Mouse (Mus musculus) spleen, adult 18-20 months (tissue): ENCODE measurements around the gene Spag6.

Experiments
- DNase-seq, 2 experiments: peaks; one replicate each; pipeline ENCODE4 v3.0.0; 2022; ENCODE audit warnings: mixed read lengths in 2 of 2

The Spag6 gene

DNA sequence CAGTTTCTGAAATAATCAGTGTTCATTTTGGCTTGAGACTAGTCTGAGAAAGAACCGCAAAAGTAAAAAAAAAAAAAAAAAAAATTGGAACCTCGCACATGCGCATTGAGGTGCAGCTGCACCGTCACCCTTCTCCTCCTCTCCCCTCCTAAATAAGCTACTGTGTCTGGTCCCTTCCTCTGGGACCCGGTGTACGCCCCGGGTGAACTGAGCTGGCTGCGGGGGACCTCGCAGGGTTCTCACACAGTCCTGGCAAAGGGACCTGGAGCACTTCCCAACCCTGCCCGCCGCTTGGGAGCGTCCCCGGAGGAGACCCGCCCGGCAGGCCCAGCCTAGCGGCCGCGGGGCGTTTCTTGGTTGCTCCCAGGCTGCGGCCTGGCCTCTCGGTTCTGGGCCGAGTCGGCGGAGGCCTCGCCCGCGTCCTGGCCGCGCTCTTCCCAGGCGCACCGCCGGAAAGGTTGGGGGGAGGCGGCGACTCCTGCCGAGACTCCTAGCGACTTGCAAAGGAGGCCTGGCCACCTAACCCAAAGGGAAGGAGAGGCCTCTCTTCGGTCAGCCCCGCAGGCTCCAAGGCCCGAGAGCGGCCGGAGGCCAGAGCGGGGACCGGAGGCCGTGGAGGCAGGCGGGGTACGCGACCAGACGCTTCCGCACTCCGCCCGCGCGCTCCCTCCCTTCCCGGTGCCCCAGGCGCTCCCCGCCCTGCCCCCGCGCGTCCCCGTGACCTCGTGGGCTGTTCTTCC, at the start of gene Spag6:
TSS of gene Spag6 (plus strand) at position 162 of the 740 bp plus-strand sequence.
- DNase-seq = peak; percentile 45 to 63

DNA sequence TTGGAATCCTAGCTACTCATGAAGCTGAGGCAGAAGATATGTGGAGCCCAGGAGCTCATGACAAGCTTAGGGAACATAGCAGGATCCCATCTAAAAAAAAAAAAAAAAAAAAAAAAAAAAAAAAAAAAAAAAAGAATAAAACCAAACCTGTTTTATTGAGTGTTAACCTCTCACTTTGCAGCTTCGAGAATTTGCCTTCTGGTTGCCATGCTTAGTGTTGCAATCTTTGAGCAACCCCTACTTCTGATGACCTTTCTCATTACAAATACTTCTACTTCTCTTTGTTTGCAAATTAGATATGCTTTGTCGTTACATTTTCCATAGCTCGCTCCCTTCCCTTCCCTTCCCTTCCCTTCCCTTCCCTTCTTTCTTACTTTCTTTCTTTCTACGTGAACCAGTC, 45.3 kb upstream of the Spag6 start:
- DNase-seq = no peak

DNA sequence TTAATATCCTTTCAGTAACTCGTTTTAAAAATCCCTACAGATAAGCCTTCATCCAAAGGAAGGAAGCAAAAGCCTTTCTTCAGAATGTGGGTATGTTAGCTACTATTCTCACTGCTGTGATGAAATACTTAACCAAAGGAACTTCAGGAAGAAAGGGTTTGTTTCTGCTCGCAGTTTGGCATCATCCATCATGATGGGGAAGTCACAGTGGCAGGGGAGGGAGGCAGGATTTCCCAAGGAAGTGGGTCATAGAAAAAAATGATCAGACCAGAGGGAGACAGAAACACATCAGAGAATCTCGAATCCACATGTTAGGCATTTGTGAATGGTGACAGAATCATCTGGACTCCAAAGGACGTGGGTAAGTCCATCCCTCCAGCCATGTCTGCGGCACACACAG, 39.0 kb upstream of the Spag6 start:
- no peak for DNase-seq

- DNase-seq = no peak
Observed at GRCm38 (mm10) chr2:18664003-18664402, 29.8 kb upstream of the Spag6 start.

- no peak for DNase-seq
Observed at GRCm38 (mm10) chr2:18671041-18671440, 22.8 kb upstream of the Spag6 start.

DNA sequence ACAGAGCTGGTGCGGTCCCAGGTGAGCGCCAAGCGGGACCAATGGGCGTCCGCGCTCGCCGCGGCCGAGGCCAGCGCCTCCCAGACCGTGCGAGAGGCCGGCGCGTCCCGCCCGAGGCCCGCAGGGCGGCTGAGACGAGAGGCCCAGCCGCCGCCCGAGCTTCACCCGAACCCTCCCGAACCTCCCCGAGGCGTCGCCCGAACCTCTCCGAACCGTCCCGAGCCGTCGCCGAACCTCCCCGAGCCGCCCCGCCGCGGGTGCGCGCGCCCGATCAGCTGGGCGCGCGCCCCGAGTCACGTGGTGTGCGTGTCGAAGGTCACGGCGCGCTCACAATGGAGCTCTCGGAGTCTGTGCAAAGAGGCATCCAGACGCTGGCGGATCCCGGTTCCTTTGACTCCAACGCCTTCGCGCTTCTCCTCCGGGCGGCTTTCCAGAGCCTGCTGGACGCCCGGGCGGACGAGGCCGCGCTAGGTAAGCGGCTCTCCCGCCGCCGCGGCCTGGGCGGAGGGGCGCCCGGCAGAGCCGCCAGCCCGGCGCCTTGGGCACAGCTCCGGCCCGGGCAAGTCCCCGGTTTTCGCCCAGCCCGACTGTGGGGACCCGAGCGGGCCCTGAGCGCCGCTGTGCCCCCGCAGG, 21.6 kb upstream of the Spag6 start, which contains the start of gene Commd3:
TSS of gene Commd3 (plus strand) at position 252 of the 633 bp plus-strand sequence.
- peak; percentile 89 to 93 for DNase-seq

DNA sequence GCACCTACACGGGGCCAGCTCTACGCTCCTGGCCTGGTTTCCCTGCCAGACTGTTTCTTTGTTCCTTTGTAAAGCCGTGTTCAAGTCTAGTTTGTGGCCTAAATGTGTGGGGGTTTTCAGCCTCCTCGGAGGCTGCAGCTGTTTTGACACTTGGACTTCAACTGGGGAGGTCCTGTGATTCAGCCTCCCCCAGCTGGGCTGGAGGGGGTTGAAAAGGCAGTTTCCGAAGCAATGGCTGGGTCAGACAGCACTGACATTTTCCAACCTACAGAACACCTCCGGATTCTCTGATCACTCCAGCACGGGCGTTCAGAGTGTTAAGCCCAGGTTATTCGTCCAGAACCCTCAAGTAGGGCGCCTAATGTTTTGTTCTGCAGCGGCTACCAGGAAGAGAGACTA, 21.1 kb upstream of the Spag6 start:
- DNase-seq = no peak

DNA sequence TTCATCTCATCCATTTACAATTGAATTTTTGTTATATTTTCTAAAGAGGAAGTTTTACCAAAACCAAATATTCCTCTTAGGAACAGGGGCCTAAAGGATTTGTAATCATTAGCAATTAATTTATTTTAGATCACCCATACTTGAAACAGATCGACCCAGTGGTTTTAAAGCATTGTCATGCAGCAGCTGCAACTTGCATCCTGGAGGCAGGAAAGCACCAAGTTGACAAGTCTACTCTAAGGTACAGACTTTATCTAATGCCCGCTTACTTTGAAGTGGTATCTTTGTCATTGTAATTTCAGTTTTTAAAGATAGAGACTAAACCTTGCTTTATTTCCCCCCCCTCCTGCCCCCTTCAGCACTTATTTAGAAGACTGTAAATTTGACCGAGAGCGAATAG, 20.1 kb upstream of the Spag6 start:
- no peak for DNase-seq

DNA sequence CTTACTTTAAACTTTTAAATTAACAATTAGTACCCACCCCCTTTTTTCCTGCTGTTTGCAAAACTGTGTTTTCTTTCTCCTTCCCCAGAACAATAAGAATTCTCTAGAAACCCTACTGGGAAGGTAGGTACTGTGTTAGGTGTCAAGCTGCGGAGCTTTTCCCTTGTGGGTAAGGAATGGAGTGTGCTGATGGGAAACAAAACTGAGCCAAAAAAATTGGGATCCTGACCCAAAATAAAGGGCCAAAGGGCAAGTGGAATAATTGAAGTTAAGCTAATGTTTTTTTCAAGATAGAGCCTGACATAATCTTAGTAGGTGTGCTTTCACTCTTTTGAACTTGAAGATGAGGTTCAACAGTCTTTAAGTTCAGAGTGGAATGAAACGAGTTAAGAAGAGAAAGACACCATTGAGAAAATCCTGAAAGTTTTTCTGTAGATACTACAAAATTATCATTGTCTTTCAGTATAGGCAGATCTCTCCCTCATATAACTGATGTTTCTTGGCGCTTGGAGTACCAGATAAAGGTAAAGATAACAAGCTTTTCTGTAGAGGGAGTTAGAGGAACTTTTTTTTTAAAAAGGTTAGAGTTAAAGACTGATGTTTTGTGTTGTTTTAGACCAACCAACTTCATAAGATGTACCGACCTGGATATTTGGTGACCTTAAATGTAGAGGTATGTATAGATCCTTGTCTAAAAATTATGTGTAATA, 19.5 kb upstream of the Spag6 start:
- DNase-seq = no peak

DNA sequence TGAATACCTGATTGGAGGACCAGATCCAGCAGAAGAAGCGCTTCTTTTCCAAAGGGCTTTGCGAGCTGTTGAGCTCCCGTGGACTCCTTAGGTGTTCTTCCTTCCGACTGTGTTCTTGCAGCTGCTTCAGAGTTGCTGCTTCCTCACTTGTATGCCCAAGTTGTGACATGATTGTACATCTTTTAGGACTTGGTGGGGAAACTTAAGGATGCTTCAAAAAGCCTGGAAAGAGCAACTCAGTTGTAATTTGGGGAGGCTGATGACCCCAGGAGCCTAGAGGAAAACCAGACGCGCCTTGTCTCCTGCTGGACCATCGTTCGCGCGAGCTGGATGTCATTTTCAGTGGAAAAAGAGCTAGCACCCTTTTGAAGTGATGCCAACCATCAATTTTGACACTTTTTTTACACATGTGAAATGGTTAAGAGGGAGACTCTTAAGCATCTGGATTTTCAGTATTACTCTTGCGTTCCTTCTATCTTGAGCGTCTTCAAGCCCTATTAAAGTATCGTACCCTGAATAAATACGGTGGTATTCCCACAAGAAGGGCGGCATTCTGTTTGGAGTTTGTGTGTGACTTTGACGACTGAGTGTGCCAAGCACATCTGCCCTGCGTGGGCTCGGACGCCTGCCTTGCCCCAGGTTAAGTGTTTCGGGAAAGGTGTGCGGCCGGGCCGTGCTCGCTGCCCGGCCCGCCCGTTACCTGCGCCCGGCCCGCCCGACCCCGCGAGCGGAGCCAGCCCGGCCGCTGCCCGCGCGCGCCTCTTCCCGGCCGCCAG, 18.0 kb upstream of the Spag6 start:
- DNase-seq = no peak

- peak; percentile 59 to 64 for DNase-seq
Observed at GRCm38 (mm10) chr2:18676457-18676935, 17.3 kb upstream of the Spag6 start.

GRCm38 (mm10) chr2:18676936-18677491, 16.8 kb upstream of the Spag6 start, which contains the start of gene Bmi1:
Gene Bmi1, plus strand, starts transcription at chr2:18677018.
- DNase-seq = peak; percentile 63 to 67

DNA sequence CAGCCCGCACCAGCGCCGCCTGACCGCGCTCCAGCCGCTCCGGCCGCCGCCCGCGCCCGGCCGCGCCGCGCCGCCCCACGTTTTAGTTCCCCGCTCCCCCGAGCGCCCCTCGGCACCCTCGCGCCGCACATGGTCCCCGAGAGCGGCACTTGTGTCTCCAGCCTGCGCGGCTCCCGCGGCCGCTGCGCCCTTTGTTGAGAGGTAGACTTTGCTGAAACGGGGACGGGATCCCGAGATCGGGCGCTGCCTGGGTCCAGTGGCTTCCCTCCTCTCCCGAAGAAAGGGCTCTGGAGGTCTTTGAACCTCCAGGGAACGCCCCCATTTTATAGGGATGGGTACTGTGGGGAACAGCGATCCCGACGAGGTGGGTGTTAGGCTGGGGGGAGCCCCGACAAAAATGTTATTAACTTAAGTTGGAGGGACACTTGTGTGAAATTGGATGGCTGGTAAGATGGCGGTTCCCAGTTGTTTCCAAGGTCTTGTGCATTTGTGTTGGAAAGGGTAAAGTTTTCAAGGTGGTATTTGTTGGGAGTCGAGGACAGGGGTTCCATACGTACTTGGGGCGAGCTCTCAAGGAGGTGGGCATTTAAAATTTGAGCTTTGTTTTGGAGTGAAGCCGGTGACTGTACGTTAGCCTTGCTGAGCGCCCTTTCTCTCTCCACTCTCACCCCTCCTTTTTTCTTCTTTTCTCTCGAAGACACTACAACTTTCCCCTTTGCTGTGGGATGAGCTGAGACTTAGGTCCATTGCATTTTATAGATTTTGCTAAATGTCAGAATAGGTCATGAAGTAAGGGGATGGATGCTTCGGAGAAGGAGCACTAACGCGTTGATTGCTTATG, 16.0 kb upstream of the Spag6 start:
- DNase-seq = peak; percentile 37 to 57

GRCm38 (mm10) chr2:18679701-18680100, 14.1 kb upstream of the Spag6 start:
- no peak for DNase-seq

DNA sequence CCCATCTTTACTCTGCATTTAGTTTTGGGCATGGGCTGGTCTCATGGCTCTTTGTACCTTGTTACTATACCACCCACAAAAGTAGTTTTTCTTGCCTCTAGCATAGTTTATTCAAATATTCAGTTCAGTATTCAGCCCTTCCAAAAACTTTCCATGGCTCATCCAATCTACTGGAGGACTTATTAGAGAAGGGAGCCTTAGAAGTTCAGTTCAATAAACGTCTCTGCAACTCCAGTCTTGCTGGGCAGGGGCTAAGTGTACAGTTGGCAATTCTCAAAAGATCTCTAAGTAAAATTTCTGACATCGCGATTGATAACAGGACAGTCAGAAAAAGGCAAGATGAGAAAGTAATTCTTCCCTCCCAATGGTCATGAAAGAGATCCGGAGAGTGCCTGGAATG, 13.3 kb upstream of the Spag6 start:
- no peak for DNase-seq

GRCm38 (mm10) chr2:18680961-18681360, 12.9 kb upstream of the Spag6 start:
- DNase-seq = peak; percentile 59 to 64

DNA sequence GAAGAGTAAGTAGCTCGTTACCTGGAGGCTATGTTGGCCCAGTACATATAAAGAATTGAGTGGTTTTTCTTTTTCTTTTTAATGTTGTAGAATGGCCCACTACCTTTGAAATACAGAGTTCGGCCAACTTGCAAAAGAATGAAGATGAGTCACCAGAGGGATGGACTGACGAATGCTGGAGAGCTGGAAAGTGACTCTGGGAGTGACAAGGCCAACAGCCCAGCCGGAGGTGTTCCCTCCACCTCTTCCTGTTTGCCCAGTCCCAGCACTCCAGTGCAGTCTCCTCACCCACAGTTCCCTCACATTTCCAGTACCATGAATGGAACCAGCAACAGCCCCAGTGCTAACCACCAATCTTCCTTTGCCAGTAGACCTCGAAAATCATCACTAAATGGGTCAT, 9.8 kb upstream of the Spag6 start:
- DNase-seq = no peak

DNA sequence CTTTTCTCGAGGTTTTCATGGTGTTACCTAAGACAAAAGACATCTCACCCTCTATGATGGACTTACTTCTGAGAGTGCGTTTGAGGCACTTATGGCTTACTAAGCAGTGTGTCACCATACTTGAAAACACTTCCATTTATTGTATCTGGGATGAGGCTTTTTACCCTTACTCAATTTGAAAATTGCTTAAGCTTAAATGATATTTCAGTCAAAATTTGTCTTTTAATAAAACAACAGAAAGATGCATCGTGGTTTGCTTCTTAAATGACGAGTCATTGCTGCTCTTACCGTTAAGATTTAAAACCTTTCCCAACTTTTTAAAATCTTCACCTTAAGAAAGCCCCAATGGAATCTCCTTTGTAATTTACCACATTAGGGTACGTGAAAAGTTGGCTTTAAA, 7.4 kb upstream of the Spag6 start:
- no peak for DNase-seq

GRCm38 (mm10) chr2:18686826-18687519, 6.9 kb upstream of the Spag6 start:
- DNase-seq = no peak

DNA sequence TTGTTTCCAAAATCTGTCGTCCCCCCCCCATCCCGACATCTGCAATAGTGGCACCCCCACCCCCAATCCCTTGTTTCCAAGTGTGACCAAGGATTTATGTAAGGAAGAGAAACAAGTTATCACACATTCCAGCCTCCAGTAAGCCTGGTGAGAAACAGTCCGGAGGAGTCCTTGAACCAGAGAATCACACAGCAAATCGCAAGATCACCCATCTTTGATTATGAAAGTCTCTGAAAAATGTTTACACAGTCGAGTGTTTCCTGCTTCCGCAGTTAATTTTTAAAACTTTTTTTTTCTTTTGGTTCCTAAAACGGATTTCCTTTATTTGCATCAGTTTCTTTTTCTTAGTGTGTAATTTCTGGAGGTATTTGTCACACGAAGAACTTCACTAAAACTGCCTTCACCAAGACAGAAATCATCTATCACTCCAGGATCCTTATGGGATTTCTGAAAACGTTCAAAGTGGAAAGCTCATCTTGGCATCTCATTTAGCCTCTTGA, 6.1 kb upstream of the Spag6 start:
- no peak for DNase-seq

- DNase-seq = no peak
Observed at GRCm38 (mm10) chr2:18688286-18688685, 5.5 kb upstream of the Spag6 start.
